Mouse (Mus musculus) adrenal gland, postnatal 4 days (tissue): ENCODE results near the gene Plekhm3. TPM values are rescaled to one million over a fixed set of nuclear protein-coding genes. Genes with fewer than 3 reads are reported as not detected.

ENCODE experiments used
- total RNA-seq, 2 experiments: library from RNA; stranded (reverse); gene quantifications; 2 replicates each; pipeline ENCODE4 v1.2.3; 2021

Plekhm3 gene
- total RNA-seq, 2 experiments from 2014 or later = 27.0 to 29.2 TPM

Other genes starting within 250 kb of the Plekhm3 start
- gene Fzd5, start 219.1 kb downstream of the Plekhm3 start, total RNA-seq = 10 to 100 TPM; 29.5 to 29.7 TPM
- gene Akr1cl, start 75.9 kb upstream of the Plekhm3 start, total RNA-seq = 100 to 1,000 TPM; 902 to 972 TPM
- gene Cryge, start 94.3 kb upstream of the Plekhm3 start, total RNA-seq = under 1 TPM in 1 of 2 experiments, not detected in 1; 0.50 TPM
- gene Crygd, start 106.6 kb upstream of the Plekhm3 start, total RNA-seq = not detected
- not detected for gene Crygc, start 116.9 kb upstream of the Plekhm3 start, total RNA-seq
- gene Crygb, start 125.5 kb upstream of the Plekhm3 start, total RNA-seq = not detected
- gene Cryga, start 146.5 kb upstream of the Plekhm3 start, total RNA-seq = not detected
- gene Gm28845, start 162.7 kb upstream of the Plekhm3 start, total RNA-seq = not detected
- 1 to 10 TPM in 1 of 2 experiments, not detected in 1; 1.2 TPM for gene D630023F18Rik, start 166.4 kb upstream of the Plekhm3 start, total RNA-seq
- gene Idh1, start 229.7 kb upstream of the Plekhm3 start, total RNA-seq = 100 to 1,000 TPM; 373 to 385 TPM
- 10 to 100 TPM; 34.6 to 36.0 TPM for gene Pikfyve, start 229.9 kb upstream of the Plekhm3 start, total RNA-seq